In the genomic region with DNA sequence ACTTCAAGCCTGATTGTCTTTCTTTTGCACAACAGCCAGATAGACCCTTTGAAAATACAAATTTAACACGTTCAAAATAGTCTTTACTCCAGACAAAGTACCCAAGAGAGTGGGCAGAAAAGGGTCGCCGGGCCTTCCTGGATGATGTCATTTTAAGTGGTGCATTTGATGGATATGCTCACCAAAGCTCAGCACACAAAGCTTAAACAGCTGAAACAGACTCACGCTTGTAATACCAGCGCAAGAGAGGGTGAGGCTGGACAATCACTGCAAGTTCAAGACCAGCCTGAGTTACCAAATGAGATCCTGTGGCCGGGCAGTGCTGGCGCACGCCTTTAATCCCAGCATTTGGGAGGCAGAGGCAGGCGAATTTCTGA, we compare ENCODE assay signal across 8 mouse cellular contexts. TPM values are rescaled to one million over a fixed set of nuclear protein-coding genes. Genes with fewer than 3 reads are reported as not detected.
DNase-seq lines count a peak whose midpoint lies in the region; ATAC-seq and TF ChIP-seq lines count a peak whose summit lies in the region.

No protein-coding gene starts in this region.

- no peak for DNase-seq in lung, postnatal 0 days (ENCODE audit: low spot score)
- DNase-seq in limb, embryonic 14.5 days (ENCODE audit: low spot score) = no peak
- DNase-seq in gastrocnemius, postnatal 25 days = no peak
- no peak for DNase-seq in layer of hippocampus, adult 8-10 months (ENCODE audit: low spot score in 2 of 2)

- H3K9me3 ChIP-seq in lung, embryonic 15.5 days = no peaks in the 10 kb centered on the region
- no peaks in the 10 kb centered on the region for H3K9me3 ChIP-seq in lung, postnatal 0 days (ENCODE audit: low read length)
- no peaks in the 10 kb centered on the region for H3K9me3 ChIP-seq in forebrain, embryonic 15.5 days
- no peaks in the 10 kb centered on the region for H3K9me3 ChIP-seq in limb, embryonic 14.5 days (ENCODE audit: control insufficient read depth, low read length)
- H3K9me3 ChIP-seq in stomach, embryonic 14.5 days (ENCODE audit: control insufficient read depth, low read depth, low read length) = no peaks in the 10 kb centered on the region

- WGBS in lung, embryonic 15.5 days = 33% methylated on average over 9 of the region's 9 CpGs
- 36% methylated on average over 9 of the region's 9 CpGs for WGBS in lung, postnatal 0 days
- WGBS in forebrain, embryonic 15.5 days = 22% methylated on average over 9 of the region's 9 CpGs
- 34% methylated on average over 9 of the region's 9 CpGs for WGBS in limb, embryonic 14.5 days
- WGBS in stomach, embryonic 14.5 days = 32% methylated on average over 9 of the region's 9 CpGs

- TF ChIP-seq EP300 in lung, postnatal 0 days (IDR thresholded peaks at IDR 0.05) = no peak

- H3K27me3 ChIP-seq in lung, embryonic 15.5 days = no peaks in the 10 kb centered on the region
- H3K27me3 ChIP-seq in lung, postnatal 0 days (replicated peaks; ENCODE audit: insufficient read depth, low read length) = no peaks in the 10 kb centered on the region
- no peaks in the 10 kb centered on the region for H3K27me3 ChIP-seq in forebrain, embryonic 15.5 days
- no peaks in the 10 kb centered on the region for H3K27me3 ChIP-seq in limb, embryonic 14.5 days (ENCODE audit: control insufficient read depth, insufficient read depth, low read length)
- H3K27me3 ChIP-seq in stomach, embryonic 14.5 days (ENCODE audit: control insufficient read depth, insufficient read depth, low read length) = no peaks in the 10 kb centered on the region

- H3K4me1 ChIP-seq in lung, embryonic 15.5 days = peaks cover 25% of the 10 kb centered on the region
- H3K4me1 ChIP-seq in lung, postnatal 0 days (ENCODE audit: insufficient read depth, low read depth, low read length) = peaks cover 5% of the 10 kb centered on the region; the same call in 1 of the 2 replicates
- peaks cover 39% of the 10 kb centered on the region for H3K4me1 ChIP-seq in forebrain, embryonic 15.5 days
- H3K4me1 ChIP-seq in limb, embryonic 14.5 days (ENCODE audit: control insufficient read depth, insufficient read depth, low read length) = peaks cover 9% of the 10 kb centered on the region
- H3K4me1 ChIP-seq in stomach, embryonic 14.5 days (ENCODE audit: control insufficient read depth, insufficient read depth, low read length) = peaks cover 16% of the 10 kb centered on the region

- no peak for TF ChIP-seq CTCF in lung, postnatal 0 days (IDR thresholded peaks at IDR 0.05)

- TF ChIP-seq POLR2A in limb, embryonic 14.5 days (IDR thresholded peaks at IDR 0.05; ENCODE audit: borderline replicate concordance, extremely low read depth, insufficient read depth, insufficient read length) = no peak

- H3K4me2 ChIP-seq in lung, embryonic 15.5 days = peak overlapping the region; percentile 95
- H3K4me2 ChIP-seq in lung, postnatal 0 days (replicated peaks; ENCODE audit: low read depth, low read length) = no peak overlapping the region
- peak overlapping the region; percentile 91 for H3K4me2 ChIP-seq in forebrain, embryonic 15.5 days (replicated peaks)
- H3K4me2 ChIP-seq in limb, embryonic 14.5 days (replicated peaks; ENCODE audit: low read depth, low read length, severe bottlenecking) = peak overlapping the region; percentile 95
- H3K4me2 ChIP-seq in stomach, embryonic 14.5 days (replicated peaks; ENCODE audit: low read depth, low read length) = peak overlapping the region; percentile 24

- no peak overlapping the region for H3K9ac ChIP-seq in lung, embryonic 15.5 days
- H3K9ac ChIP-seq in lung, postnatal 0 days (replicated peaks; ENCODE audit: low read depth) = no peak overlapping the region
- H3K9ac ChIP-seq in forebrain, embryonic 15.5 days (replicated peaks) = no peak overlapping the region
- H3K9ac ChIP-seq in limb, embryonic 14.5 days (ENCODE audit: low read depth, low read length, severe bottlenecking) = no peak overlapping the region
- no peak overlapping the region for H3K9ac ChIP-seq in stomach, embryonic 14.5 days (replicated peaks; ENCODE audit: low read depth, low read length)

- peak; percentile 37; the same call in 1 of the 2 replicates for ATAC-seq in lung, embryonic 15.5 days (ENCODE audit: borderline replicate concordance, extremely low read depth, low FRiP score, low TSS enrichment)
- no peak for ATAC-seq in lung, postnatal 0 days
- peak; percentile 70; the same call in 1 of the 2 replicates for ATAC-seq in forebrain, embryonic 15.5 days (replicated peaks)
- ATAC-seq in limb, embryonic 14.5 days (ENCODE audit: low FRiP score, low read depth) = no peak
- ATAC-seq in stomach, embryonic 14.5 days (ENCODE audit: insufficient number of reproducible peaks, insufficient read depth, low FRiP score, low read depth) = no peak
- no peak for ATAC-seq in cerebellum, adult (ENCODE audit: insufficient number of reproducible peaks, low FRiP score, low TSS enrichment)

- H3K36me3 ChIP-seq in lung, embryonic 15.5 days = peaks cover 7% of the 10 kb centered on the region; the same call in 1 of the 2 replicates
- no peaks in the 10 kb centered on the region for H3K36me3 ChIP-seq in lung, postnatal 0 days (ENCODE audit: insufficient read depth, low read length)
- H3K36me3 ChIP-seq in forebrain, embryonic 15.5 days = no peaks in the 10 kb centered on the region; the same call in 1 of the 2 replicates
- no peaks in the 10 kb centered on the region for H3K36me3 ChIP-seq in limb, embryonic 14.5 days (ENCODE audit: control insufficient read depth, insufficient read depth, low read length)
- H3K36me3 ChIP-seq in stomach, embryonic 14.5 days (ENCODE audit: control insufficient read depth, insufficient read depth, low read length) = no peaks in the 10 kb centered on the region

- peak overlapping the region; percentile 16; the same call in 1 of the 2 replicates for H3K27ac ChIP-seq in lung, embryonic 15.5 days
- no peak overlapping the region for H3K27ac ChIP-seq in lung, postnatal 0 days (ENCODE audit: low read length)
- peak overlapping the region; percentile 87 for H3K27ac ChIP-seq in forebrain, embryonic 15.5 days (replicated peaks)
- H3K27ac ChIP-seq in limb, embryonic 14.5 days (replicated peaks; ENCODE audit: low read depth, low read length) = peak overlapping the region; percentile 61
- H3K27ac ChIP-seq in stomach, embryonic 14.5 days (ENCODE audit: low read length) = peak overlapping the region; percentile 44; the same call in 1 of the 2 replicates

- peak overlapping the region; percentile 79 for H3K4me3 ChIP-seq in lung, embryonic 15.5 days
- H3K4me3 ChIP-seq in lung, postnatal 0 days (ENCODE audit: low read depth, low read length) = no peak overlapping the region
- H3K4me3 ChIP-seq in forebrain, embryonic 15.5 days = peak overlapping the region; percentile 80
- peak overlapping the region; percentile 74 for H3K4me3 ChIP-seq in limb, embryonic 14.5 days (replicated peaks; ENCODE audit: low read length)
- peak overlapping the region; percentile 9; the same call in 1 of the 2 replicates for H3K4me3 ChIP-seq in stomach, embryonic 14.5 days (ENCODE audit: low read depth, low read length)

RNA-seq across cellular contexts. Expression of a gene that starts 0.4 kb away (rescaled TPM):
- polyA plus RNA-seq in lung, embryonic 15.5 days (2015; fragmentation: Nextera tagmentation; extraction: Ambion mirVana) = 76.3 and 80.1 TPM in 2 replicates
- 41.8 and 43.1 TPM in 2 replicates for polyA plus RNA-seq in lung, postnatal 0 days (2015; fragmentation: Nextera tagmentation; extraction: Ambion mirVana)
- polyA plus RNA-seq in forebrain, embryonic 15.5 days (2015; fragmentation: Nextera tagmentation; extraction: Ambion mirVana) = 89.8 and 91.2 TPM in 2 replicates
- polyA plus RNA-seq in limb, embryonic 14.5 days (2012; rRNA removed) = 20.5 and 25.0 TPM in 2 replicates
- 69.1 and 71.6 TPM in 2 replicates for polyA plus RNA-seq in limb, embryonic 14.5 days (2014; fragmentation: Nextera tagmentation; extraction: Ambion mirVana)
- 62.7 and 68.0 TPM in 2 replicates for polyA plus RNA-seq in stomach, embryonic 14.5 days (2014; fragmentation: Nextera tagmentation; extraction: Ambion mirVana)
- total RNA-seq in gastrocnemius, postnatal 25 days (2021) = 1 to 10 TPM; 5.9 to 6.3 TPM
- total RNA-seq in layer of hippocampus, adult 8-10 months (2022) = 10 to 100 TPM; 39.5 to 50.1 (median 47.8) TPM

RNA-seq across cellular contexts. Expression of a gene that starts 10.1 kb away (rescaled TPM):
- 9.0 and 11.2 TPM in 2 replicates for polyA plus RNA-seq in lung, embryonic 15.5 days (2015; fragmentation: Nextera tagmentation; extraction: Ambion mirVana)
- 3.8 TPM in 2 replicates for polyA plus RNA-seq in lung, postnatal 0 days (2015; fragmentation: Nextera tagmentation; extraction: Ambion mirVana)
- 130 and 133 TPM in 2 replicates for polyA plus RNA-seq in forebrain, embryonic 15.5 days (2015; fragmentation: Nextera tagmentation; extraction: Ambion mirVana)
- 16.2 and 23.6 TPM in 2 replicates for polyA plus RNA-seq in limb, embryonic 14.5 days (2012; rRNA removed)
- 13.5 and 14.3 TPM in 2 replicates for polyA plus RNA-seq in limb, embryonic 14.5 days (2014; fragmentation: Nextera tagmentation; extraction: Ambion mirVana)
- 15.7 and 18.3 TPM in 2 replicates for polyA plus RNA-seq in stomach, embryonic 14.5 days (2014; fragmentation: Nextera tagmentation; extraction: Ambion mirVana)
- 1 to 10 TPM; 1.8 to 2.6 TPM for total RNA-seq in gastrocnemius, postnatal 25 days (2021)
- total RNA-seq in layer of hippocampus, adult 8-10 months (2022) = 10 to 100 TPM; 63.2 to 67.4 (median 65.9) TPM

RNA-seq across cellular contexts. Expression of a gene that starts 34.3 kb away (rescaled TPM):
- polyA plus RNA-seq in lung, embryonic 15.5 days (2015; fragmentation: Nextera tagmentation; extraction: Ambion mirVana) = 37.1 and 39.1 TPM in 2 replicates
- 22.1 and 23.4 TPM in 2 replicates for polyA plus RNA-seq in lung, postnatal 0 days (2015; fragmentation: Nextera tagmentation; extraction: Ambion mirVana)
- polyA plus RNA-seq in forebrain, embryonic 15.5 days (2015; fragmentation: Nextera tagmentation; extraction: Ambion mirVana) = 82.5 and 84.5 TPM in 2 replicates
- 40.7 and 41.5 TPM in 2 replicates for polyA plus RNA-seq in limb, embryonic 14.5 days (2012; rRNA removed)
- 33.3 and 34.8 TPM in 2 replicates for polyA plus RNA-seq in limb, embryonic 14.5 days (2014; fragmentation: Nextera tagmentation; extraction: Ambion mirVana)
- 29.9 and 37.2 TPM in 2 replicates for polyA plus RNA-seq in stomach, embryonic 14.5 days (2014; fragmentation: Nextera tagmentation; extraction: Ambion mirVana)
- 10 to 100 TPM; 11.9 to 21.6 TPM for total RNA-seq in gastrocnemius, postnatal 25 days (2021)
- total RNA-seq in layer of hippocampus, adult 8-10 months (2022) = 100 to 1,000 TPM; 190 to 206 (median 199) TPM

RNA-seq across cellular contexts. Expression of a gene that starts 53.9 kb away (rescaled TPM):
- not detected in 2 replicates for polyA plus RNA-seq in lung, embryonic 15.5 days (2015; fragmentation: Nextera tagmentation; extraction: Ambion mirVana)
- not detected in 2 replicates for polyA plus RNA-seq in lung, postnatal 0 days (2015; fragmentation: Nextera tagmentation; extraction: Ambion mirVana)
- not detected in 2 replicates for polyA plus RNA-seq in forebrain, embryonic 15.5 days (2015; fragmentation: Nextera tagmentation; extraction: Ambion mirVana)
- polyA plus RNA-seq in limb, embryonic 14.5 days (2012; rRNA removed) = not detected in 2 replicates
- not detected in 2 replicates for polyA plus RNA-seq in limb, embryonic 14.5 days (2014; fragmentation: Nextera tagmentation; extraction: Ambion mirVana)
- not detected in 2 replicates for polyA plus RNA-seq in stomach, embryonic 14.5 days (2014; fragmentation: Nextera tagmentation; extraction: Ambion mirVana)
- total RNA-seq in gastrocnemius, postnatal 25 days (2021) = not detected
- total RNA-seq in layer of hippocampus, adult 8-10 months (2022) = not detected

RNA-seq across cellular contexts. Expression of a gene that starts 54.3 kb away (rescaled TPM):
- 164 and 173 TPM in 2 replicates for polyA plus RNA-seq in lung, embryonic 15.5 days (2015; fragmentation: Nextera tagmentation; extraction: Ambion mirVana)
- polyA plus RNA-seq in lung, postnatal 0 days (2015; fragmentation: Nextera tagmentation; extraction: Ambion mirVana) = 89.2 and 90.8 TPM in 2 replicates
- polyA plus RNA-seq in forebrain, embryonic 15.5 days (2015; fragmentation: Nextera tagmentation; extraction: Ambion mirVana) = 243 and 244 TPM in 2 replicates
- 158 and 183 TPM in 2 replicates for polyA plus RNA-seq in limb, embryonic 14.5 days (2012; rRNA removed)
- polyA plus RNA-seq in limb, embryonic 14.5 days (2014; fragmentation: Nextera tagmentation; extraction: Ambion mirVana) = 127 and 134 TPM in 2 replicates
- 136 and 144 TPM in 2 replicates for polyA plus RNA-seq in stomach, embryonic 14.5 days (2014; fragmentation: Nextera tagmentation; extraction: Ambion mirVana)
- 1,000 to 10,000 TPM; 1,158 to 1,247 TPM for total RNA-seq in gastrocnemius, postnatal 25 days (2021)
- total RNA-seq in layer of hippocampus, adult 8-10 months (2022) = 100 to 1,000 TPM; 456 to 502 (median 473) TPM

Comparison
In these comparisons a context has a peak if more than half of its experiments do, and no peak if none do; other contexts are left out.
1. ATAC-seq: peak in lung, embryonic 15.5 days (single experiment) and forebrain, embryonic 15.5 days (single experiment); none in lung, postnatal 0 days (single experiment), limb, embryonic 14.5 days (single experiment), stomach, embryonic 14.5 days (single experiment) and cerebellum, adult (single experiment).